Mouse (Mus musculus) left cerebral cortex, postnatal 14 days (tissue): ENCODE data around the gene Myo15. TPM values are rescaled to one million over a fixed set of nuclear protein-coding genes. Genes with fewer than 3 reads are reported as not detected.
"Not testable (repeated sequence)": the region's sequence is repeated elsewhere in the genome, so short reads cannot be mapped to it uniquely, and the experiment has no call there.

Experiments
- DNase-seq, 2 experiments: peaks; one replicate each; pipeline ENCODE4 v3.0.0; 2021 to 2022; ENCODE audit warnings: low spot score in 2 of 2, mixed read lengths in 1 of 2
- intact Hi-C: fragments of 180-260 bp; cut with DNase I; formaldehyde crosslinking; loops from one replicate; pipeline ENCODE4 v1.15.1; 2025
- total RNA-seq, 2 experiments: library from RNA; stranded (reverse); gene quantifications; 2 replicates each; pipeline ENCODE4 v1.2.3; 2021

Gene Myo15
- total RNA-seq, 2 experiments from 2014 or later, result 0.04 TPM; not detected in 1

DNA sequence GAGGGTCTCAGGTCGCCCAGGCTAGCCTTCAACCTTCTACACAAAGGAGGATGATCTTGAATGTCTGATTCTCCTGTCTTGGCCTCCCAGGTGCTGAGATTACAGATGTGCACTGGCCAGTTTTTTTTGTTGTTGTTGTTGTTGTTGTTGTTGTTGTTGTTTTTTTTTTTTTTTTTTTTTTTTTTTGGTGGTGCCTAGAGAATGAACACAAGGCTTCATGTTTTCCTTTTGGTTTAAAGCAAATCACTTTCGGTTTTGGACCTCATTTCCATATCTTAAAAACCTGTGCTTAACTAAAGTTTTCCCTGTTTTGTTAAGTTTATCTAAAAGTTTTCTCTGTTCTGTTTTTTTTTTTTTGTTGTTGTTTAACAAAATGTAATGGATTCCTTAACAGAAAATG lies 70.4 kb downstream of the Myo15 start:
- DNase-seq, result no peak
- intact Hi-C loops, result loop anchor here (5.0 kb wide), 1 partner anchor 82 kb away; no protein-coding TSS in a partner anchor

DNA sequence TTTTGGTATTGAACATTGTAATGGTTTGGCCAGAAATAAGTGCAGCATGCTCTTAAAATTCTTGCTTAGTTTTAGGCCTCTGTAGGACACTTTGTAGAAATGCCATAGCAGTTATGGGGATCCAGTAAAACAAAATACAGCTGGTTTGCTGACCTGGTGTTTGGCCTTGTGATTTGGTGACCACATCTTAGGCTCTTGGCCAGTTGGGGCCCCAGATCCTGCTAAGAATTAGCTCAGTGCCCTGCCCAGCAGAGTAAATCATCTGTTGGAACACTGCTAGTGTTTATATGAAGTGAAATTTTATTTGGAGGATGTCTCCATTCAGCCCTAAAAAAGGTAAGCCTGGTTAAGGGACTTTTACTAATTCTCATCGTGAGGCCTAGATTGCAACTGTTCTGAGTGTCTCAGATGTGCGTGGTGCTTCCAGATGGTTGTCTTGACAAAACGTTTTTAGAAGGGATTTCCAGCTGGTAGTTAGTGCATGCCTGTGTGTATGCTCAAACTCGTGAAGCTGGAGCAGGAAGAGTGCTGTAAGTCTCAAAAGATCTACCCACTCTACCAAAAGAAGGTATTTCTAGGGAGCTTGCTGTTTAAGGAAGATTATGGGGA lies 71.0 kb downstream of the Myo15 start:
- peak; percentile 33 to 37 for DNase-seq
- intact Hi-C loops, result no loop called here

DNA sequence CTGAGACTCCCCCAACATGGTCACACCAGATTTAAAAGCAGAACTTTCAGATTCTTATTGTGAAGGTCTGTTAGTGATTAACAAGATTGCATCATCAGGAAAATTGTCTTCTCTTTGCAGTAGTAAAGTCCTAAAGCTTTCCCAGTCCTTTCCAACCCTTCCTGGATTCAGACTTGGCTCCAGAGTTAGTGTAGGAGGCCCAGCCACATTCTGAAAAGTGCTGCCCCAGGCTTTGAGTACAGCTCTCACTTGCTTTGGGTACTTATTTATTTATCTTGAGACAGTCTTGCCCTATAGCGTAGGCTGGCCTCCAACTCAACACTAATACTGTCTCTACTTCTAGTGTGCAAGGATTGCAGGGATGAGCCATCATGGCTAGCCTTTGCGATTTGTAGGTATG lies 71.6 kb downstream of the Myo15 start:
- intact Hi-C loops, result no loop called here
- no peak for DNase-seq

DNA sequence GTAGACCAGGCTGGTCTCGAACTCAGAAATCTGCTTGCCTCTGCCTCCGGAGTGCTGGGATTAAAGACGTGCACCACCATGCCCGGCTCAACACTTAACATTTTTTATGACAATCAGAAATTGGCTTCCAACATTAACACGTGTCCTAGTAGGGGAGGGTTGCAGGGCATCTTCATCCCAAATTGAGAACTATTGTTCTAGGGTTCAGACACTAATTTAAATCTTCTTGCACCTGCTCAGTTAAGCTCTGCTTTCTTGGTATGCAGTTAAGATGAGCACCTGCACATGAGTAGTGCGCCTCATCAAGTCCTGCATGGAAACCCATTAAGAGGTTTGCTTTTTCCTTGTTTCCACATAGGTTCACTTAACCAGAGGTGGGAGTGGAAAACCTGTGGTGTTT lies 72.7 kb downstream of the Myo15 start:
- intact Hi-C loops, result no loop called here
- no peak for DNase-seq

DNA sequence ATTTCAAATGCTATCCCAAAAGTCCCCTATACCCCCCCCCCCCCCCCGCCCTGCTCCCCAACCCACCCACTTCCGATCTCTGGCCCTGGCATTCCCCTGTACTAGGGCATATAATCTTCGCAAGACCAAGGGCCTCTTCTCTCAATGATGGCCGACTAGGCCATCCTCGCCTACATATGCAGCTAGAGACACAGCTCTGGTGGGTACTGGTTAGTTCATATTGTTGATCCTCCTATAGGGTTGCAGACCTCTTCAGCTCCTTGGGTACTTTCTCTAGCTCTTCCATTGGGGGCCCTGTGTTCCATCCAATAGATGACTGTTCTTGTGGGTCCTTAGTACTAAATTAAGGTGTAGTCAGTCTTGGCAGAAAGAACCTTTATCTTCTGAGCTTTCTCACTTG lies 74.1 kb downstream of the Myo15 start:
- intact Hi-C loops, DNase-seq: not testable (repeated sequence)

DNA sequence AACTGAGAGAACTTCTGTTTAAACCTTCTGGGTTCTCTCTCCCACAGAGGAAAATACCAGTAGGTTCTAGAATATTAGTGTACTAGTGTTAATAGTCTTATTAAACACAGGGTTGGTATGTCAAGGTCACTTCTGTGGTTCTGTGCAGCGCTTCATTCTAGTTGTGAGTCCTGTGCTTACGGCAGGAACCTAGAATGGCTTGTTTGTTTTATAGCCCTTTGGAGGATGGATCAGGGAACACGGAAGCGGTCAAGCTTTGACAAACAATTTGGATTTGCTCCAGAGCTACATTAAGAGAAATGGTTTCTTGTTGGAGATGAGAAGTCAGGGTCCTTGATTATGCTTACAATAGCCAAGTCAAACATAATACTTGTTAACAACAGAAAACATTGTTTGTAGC lies 76.3 kb downstream of the Myo15 start:
- intact Hi-C loops, result no loop called here
- DNase-seq, result no peak

DNA sequence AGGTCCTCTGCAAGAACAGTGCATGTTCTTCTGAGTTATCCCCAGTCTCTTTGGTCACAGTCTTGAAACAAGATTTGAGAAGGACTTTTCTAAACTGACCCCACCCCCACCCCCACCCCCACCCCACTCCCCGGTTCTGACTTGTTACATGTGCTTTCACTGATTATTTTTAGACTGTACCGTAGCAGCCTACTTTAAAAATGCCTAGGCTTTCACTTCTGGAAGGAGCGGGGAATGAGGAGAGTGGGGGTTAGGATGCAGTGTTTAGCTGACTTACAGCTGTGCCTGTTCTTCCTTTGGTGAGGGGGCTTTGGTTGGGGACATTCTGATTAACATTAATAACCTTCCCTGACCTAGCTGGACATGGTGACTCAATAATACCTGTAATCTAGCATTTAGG lies 79.0 kb downstream of the Myo15 start:
- intact Hi-C loops, result no loop called here
- DNase-seq, result no peak

DNA sequence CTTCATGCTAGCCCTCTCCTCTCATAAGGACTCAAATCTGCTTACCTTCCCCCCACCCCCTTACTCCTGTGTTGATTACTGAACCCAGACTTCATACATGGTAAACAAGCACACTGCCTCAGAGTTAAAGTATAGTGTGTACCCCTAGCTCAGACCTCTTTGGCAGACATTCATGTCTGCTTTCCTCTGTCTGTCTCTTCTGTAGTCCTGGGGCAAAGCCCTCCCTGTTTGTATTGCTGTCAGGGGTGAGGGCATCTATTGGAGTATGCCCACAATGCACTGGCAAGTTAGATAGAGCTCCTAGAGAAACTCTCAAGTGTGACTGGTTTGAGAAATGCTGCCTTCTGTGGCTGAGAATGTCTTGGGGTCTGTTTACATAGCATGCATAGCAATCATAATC lies 84.0 kb downstream of the Myo15 start:
- no peak for DNase-seq
- intact Hi-C loops, result no loop called here

DNA sequence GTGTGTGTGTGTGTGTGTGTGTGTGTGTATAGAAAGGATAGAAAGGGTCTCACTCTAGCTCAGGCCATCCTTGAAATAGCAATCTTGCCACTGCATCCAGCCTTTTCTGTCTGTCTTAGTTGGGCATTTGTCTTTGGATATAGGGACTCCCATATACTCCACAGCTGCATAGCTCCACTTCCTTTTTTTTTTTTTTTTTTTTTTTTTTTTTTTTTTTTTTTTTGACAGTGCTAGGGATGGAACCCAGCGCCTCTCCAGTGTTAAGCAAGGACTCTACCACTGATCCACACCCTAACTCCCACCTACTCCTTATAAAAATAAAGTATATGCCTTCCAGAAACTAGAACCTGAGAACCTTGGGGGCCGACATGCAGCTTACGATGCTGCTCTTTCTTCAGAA lies 88.5 kb downstream of the Myo15 start:
- no peak for DNase-seq
- intact Hi-C loops, result no loop called here

DNA sequence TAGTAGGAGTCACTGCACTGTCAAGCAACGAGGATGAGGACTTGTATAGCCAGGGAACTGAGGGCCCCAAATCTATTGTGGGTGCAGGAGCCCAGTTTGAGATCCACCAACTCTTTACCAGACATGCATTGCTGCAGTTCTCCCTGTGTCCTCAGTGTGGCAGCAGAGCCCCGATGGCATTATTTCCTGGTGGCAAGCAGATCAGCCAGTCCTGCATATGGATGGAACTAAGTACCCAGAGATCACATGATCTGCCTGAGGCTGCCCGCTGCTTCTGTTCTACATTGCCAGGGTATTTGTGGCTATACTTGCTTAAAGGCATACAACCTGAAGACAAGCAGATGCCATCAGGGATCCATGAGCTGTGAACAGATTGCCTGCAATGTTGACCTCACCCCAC lies 90.2 kb downstream of the Myo15 start:
- intact Hi-C loops, result no loop called here
- DNase-seq, result peak; percentile 73 to 79

DNA sequence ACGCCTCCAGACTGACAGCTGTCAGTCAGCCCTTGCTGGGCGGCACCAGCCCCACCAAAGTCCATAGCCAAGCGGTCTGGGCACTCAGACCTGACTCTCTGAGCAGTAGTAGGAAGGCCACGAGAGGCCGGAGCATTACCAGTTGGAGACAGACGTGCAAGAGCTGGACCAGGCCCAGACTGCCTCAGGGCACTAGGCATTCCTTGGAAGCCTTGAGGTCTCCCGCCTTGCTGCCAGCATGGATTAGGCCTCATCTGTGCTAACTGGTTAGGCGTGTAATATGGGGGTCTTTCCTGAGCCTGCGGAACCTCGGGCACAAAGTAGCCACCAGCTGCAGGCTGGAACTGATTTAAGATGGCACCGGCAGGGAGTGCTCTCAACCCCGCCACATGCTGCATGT lies 104.9 kb downstream of the Myo15 start:
- intact Hi-C loops, DNase-seq: not testable (repeated sequence)

Other genes starting within 250 kb of the Myo15 start
- gene Srebf1, start 246.8 kb upstream of the Myo15 start, total RNA-seq, result 10 to 100 TPM; 35.5 to 36.1 TPM
- gene Tom1l2, start 116.4 kb upstream of the Myo15 start, total RNA-seq, result 100 to 1,000 TPM; 163 to 172 TPM
- 10 to 100 TPM; 11.7 to 13.6 TPM for gene Drc3, start 116.0 kb upstream of the Myo15 start, total RNA-seq
- gene Gid4, start 52.2 kb upstream of the Myo15 start, total RNA-seq, result 10 to 100 TPM; 43.0 to 44.7 TPM
- 10 to 100 TPM; 28.7 to 30.4 TPM for gene Atpaf2, start 50.9 kb upstream of the Myo15 start, total RNA-seq
- 10 to 100 TPM; 73.1 to 78.4 TPM for gene Drg2, start 14.7 kb upstream of the Myo15 start, total RNA-seq
- 10 to 100 TPM; 43.5 to 44.8 TPM for gene Alkbh5, start 67.0 kb downstream of the Myo15 start, total RNA-seq
- gene Llgl1, start 230.4 kb downstream of the Myo15 start, total RNA-seq, result 10 to 100 TPM; 40.4 to 43.8 TPM